Mouse (Mus musculus): ENCODE data around the gene Diaph3.
"Not testable (repeated sequence)": the region's sequence is repeated elsewhere in the genome, so short reads cannot be mapped to it uniquely, and the experiment has no call there.

The Diaph3 gene

GRCm38 (mm10) chr14:86729617-86730098, 411.4 kb downstream of the Diaph3 start:
- no peak for DNase-seq

DNA sequence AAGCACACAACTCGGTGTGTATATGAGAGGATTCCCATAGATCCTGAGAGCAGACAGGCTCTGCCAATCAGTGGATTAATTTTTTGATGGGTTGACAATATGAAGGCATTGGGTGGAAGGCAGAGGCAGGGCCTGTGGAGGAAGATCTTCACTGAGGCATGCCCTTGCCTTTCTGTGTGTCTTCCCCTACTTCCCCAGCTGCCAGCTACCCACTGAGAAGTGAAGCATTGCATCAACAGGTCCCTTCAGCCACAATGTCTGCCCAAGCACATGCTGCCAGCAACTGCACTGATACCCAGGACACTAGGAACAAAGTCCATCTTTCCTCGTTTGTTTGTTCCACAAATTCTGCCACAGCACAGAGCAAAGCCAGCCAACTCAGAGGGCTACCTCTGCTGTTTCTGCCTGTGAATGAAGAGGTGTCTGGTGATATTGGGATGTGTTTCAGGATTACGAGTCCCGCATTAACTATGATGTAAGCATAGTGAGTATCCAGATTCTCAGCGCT, 413.4 kb downstream of the Diaph3 start:
- no peak for DNase-seq

- DNase-seq: no peak
Observed at GRCm38 (mm10) chr14:86721768-86722167, 419.3 kb downstream of the Diaph3 start.

DNA sequence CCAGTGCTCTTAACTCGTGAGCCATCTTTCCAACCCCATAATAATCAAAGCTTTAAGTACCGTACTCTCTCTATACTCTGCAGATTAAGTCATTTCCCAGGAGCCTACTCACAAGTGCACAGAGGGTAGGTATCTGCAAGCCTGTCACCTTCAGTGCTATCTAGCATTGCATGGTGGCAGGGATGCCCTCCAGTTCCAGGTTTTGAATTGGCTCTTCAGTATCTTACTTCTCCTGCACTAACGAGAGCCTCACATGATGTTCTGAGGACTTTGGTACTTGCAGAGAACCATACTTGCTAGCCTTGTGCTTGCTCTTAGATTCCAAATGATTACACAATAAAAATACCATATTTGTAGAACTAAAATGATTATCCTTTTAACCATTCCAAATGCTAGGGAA, 420.0 kb downstream of the Diaph3 start:
- no peak for DNase-seq

DNA sequence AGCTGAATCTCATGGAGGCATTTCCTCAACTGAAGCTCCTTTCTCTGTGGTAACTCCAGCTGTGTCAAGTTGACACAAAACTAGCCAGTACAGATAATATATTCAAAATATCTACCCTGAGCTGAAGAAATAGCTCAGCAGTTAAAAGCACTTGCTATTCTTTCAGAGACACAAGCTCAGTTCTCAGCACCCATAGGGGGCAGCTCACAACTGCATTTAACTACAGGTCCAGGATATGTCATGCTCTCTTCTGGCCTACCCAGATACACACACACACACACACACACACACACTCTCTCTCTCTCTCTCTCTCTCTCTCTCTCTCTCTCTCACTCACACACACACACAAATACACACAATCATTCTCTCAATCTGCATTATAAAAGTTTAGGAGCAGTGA, 420.6 kb downstream of the Diaph3 start:
- DNase-seq: not testable (repeated sequence)

DNA sequence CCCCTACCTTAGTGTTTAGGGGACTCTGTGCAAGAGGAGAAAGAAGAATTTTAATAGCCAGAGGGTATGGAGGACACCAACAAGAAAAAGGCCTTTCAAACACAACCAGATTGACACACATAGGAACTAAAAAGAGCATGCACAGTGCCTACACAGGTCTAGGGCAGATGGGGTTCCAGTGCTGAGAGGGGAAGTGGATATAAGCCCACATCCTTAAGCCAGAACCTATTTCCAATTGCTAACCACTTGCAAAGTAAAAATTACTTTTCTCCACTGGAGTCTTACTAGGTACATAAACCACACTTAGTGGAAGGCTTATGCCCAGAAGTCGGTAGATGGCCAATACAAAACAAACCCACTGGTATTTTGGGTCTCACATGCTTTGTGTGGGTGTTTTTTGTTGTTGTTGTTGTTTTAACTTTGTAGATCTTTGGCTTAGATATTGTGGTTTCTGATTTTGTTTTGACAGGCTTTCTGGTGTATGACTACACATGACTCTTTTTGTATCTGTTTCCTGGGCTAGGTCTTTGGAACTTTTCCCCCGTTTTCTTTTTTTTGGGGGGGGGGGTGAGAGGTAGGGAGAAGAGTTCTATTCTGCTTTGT, 426.8 kb downstream of the Diaph3 start:
- no peak for DNase-seq

DNA sequence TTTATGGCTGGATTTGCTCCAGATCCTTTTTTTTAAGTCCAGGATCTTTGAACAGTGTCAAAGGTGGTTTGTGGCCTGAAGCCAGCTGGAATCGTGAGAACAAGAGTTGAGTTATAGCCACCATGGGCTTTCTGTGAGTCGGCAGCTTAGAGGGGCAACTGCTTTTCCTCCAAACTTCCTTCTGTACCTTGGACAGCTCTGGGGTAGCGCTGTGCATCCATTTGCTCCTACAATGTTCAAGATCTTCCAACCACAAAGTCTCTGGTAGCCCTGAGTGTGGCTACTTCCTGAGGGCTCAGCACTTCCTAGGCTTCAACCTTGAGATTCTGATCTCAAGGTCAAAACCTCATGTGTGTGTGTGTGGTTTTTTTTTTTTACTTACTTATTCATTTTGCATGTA, 437.0 kb downstream of the Diaph3 start:
- no peak for DNase-seq

GRCm38 (mm10) chr14:86701145-86701544, 439.9 kb downstream of the Diaph3 start:
- no peak for DNase-seq

DNA sequence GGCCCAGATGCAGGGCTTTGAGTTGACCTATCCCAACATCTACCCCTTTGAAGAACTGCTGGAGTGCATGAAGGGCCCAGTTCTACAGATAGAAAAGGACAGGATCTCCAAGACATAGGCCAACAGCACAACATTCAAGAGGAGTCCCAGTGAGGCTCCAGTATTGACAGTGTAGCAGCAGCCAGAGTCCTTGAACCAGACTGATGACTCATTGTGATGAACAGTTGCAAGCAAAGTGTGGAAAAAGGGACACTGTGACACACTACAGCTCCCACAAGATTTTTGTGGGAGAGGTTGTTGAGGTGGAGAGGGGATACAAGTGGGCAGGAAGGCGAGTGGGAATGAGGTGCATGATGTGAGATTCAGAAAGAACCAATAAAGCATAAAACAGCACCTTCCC, 443.1 kb downstream of the Diaph3 start:
- no peak for DNase-seq

DNA sequence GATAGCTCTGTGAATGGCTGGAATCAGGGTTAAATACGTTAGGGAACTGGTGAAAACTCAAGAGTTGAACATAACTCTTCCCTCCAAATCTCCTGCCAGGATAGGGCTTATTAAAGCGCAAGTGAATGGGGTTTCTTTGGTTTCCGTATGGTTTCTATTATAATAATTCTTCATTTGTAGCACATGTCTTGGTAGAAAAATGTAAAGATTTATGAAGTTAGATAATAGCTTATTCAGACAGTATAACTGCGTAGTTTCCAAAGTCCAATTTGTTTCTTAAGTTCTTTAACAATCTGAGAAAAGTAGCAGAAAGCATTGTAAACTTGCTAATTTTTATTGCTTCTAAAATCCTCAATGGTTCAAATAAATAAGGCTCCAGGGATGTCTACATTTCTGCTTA, 448.3 kb downstream of the Diaph3 start:
- DNase-seq: no peak

DNA sequence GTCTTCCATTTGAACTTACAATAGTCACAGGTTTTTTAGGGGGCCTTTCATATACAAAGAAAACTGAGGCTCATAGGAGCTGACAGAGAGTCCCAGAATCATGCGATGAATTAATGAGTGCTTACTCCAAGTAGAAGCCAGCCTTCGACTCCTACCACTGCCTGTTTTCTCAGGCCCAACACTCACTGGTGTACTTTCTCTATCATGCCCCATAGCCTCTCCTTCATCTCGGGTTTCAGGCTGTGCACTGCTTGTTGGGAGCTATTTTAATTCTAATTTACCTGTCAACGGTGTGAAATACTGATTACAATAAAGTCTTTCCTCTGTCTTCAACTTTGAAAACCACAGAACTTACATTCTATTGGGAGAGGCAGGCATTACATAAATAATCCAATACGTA, 449.7 kb downstream of the Diaph3 start:
- DNase-seq: no peak

DNA sequence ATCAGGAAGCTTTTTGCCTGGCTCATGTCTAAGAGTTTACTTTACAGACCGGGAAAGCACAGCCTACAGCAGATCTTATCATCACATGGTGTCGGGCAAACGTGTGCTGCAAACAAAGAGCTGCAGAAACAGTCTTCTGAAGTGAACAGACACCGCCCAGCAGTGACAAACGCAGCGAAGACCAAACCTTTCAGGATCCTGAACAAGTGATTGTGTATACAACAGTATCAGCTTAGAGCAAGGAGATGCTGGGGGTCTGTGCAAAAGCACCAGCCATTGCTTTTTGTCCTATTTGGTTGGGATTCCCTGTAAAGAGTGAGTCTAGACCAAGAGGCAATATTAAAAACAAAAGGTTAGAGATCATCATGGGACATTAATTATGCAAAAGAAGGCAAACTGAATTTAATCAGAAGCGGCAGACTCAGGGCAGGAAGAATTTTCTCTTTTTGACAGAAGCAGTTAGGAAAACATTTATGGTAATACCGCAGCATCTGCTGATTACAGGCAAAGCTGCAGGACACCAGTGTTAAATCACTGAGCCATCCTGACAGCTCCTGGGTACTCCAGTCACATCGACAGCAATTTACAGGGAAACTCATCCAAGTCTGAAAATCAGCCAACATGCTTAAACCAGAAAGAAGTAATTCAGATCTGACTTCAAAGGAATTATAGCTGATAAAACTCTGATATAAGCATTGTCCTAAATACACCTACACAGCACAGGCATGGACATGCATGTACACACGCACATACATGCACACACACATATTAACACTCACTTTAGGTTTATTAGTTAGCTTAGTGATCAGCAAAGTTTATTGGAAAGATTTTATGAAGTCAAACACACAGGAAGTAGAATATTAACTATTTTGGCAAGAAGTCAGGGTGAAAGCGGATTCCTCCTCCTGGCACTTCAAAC, 456.2 kb downstream of the Diaph3 start:
- DNase-seq: no peak

GRCm38 (mm10) chr14:86681951-86682350, 459.1 kb downstream of the Diaph3 start:
- no peak for DNase-seq

DNA sequence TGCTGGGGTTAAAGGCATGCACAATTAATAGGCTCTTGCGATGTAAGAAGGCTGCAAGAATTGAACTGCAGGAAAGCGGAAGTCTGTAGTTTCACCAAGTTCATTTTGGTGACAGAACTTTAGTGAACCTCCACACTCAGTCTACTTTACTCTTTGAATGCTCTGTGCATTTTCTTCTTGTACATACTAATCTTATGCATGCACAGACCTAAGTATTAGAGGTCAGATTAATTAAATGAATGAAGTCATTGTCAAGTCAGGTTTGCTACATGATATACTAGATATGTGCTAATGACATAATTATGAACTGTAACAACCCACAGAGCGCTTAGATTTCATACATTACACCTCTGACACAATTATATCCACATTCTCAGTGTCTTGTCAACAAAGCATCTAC, 462.0 kb downstream of the Diaph3 start:
- no peak for DNase-seq

GRCm38 (mm10) chr14:86678179-86678780, 462.8 kb downstream of the Diaph3 start:
- no peak for DNase-seq

DNA sequence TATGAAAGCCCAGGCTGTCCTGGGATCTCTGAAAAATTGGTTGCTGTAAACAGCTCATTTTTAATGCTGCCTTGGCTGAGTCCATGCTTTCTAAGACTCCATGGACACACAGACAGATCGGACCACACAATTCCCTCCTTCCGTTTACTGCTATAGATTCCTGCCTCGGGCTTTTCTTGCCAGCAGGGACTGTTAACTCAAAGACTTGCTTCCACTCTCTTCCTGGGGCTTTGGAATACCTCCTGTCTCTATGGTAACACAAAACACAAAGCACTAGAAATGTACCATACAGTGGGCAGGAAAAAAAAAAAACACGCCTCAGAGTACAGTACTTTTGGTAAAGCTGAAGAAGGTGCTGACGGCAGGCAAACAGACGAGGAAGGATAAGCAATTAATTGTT, 464.0 kb downstream of the Diaph3 start:
- DNase-seq: no peak

- no peak for DNase-seq
Observed at GRCm38 (mm10) chr14:86675314-86675713, 465.7 kb downstream of the Diaph3 start.

DNA sequence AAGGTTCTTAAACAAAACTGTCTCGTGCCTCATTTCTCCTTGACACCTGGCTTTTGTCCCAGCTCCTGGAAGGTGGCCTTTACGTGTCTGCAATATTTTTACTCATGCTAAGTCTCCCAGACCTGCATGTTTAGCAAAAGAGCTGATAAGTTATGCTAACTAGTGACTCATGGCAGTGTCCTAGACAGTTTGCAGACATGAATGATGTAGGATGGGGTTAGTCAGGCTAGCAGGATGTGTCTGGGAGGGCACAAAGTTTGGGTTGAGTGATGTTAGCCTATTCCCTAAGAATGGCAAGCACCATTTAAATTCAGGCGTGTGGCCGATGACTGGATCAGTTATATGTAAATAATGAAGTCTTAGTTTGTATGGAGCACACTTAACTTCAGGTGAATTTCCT, 478.2 kb downstream of the Diaph3 start:
- DNase-seq: no peak

DNA sequence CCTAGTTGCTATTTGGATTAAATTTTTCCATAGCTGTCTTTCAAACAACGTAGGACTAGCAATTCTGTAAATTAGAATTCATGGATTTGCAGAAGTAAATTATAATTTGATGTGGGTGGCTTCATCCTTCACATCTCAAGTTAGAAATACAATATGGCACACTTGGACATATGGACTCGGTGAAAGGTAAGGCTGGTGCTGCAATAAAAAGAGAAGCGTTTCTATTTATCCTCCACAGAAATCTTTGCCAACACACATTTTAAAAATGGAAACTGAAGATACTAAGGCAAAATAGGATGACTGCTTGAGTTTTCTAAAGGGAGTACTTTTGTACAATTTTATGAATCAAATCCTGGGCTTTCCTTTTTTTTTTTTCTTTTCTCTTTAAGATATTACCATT, 480.5 kb downstream of the Diaph3 start:
- DNase-seq: no peak

- no peak for DNase-seq
Observed at GRCm38 (mm10) chr14:86656262-86656661, 484.8 kb downstream of the Diaph3 start.

DNA sequence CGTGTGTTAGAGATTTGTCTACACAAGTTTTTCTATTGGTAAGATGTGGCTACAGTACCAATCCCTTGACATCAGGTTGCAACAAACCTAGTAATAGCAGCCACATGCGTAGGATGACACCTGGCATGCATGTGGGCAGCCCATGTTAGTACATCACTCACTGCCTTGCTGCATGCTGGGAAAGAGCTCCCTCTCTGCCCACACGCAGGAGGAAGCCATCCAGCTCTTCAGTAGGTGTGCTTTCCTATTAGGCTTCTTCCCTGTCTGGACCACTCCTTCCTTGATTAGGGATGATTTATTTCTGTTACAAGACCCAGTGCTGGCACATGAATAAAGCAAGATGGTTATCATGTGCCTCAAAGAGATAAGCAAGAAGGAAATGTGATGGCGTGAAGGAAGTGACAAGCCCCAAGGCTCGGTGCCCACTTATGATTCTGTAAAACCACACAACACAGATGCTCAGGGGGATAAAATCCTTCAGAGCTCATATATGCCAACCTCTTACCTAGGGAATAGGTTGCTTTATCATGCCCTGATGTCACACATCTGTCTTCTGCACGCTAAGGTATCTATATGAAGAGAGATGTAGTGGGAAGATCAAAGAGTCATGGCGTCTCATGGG, 494.4 kb downstream of the Diaph3 start:
- DNase-seq: no peak

DNA sequence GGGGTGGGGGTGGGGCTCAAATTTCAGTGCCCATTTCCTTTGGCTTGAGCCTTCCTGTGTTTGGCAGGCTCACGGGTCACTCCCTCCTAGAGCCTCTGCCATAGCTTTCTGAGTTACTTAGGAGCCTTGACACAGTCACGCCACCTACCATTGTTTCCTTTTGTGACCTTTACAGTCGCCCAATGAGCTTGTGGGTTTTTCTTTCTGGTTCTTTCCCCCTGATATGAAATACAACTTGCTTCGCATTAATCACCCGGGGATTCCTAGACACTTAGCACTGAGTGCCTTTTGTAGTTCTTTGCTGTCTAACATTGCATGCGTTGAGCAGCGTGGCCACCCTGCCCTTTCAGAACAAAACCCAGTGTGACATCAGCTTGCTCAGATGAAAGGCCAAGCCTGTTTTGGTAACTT, 498.2 kb downstream of the Diaph3 start:
- DNase-seq: no peak

- DNase-seq: no peak
Observed at GRCm38 (mm10) chr14:86641839-86642238, 499.2 kb downstream of the Diaph3 start.
